In genomic region chr16:35939690-35940089, GRCm38 (mm10) we compare ENCODE assay signal across 8 mouse cellular contexts. TPM values are rescaled to one million over a fixed set of nuclear protein-coding genes. Genes with fewer than 3 reads are reported as not detected.
DNase-seq lines count a peak whose midpoint lies in the region; ATAC-seq and TF ChIP-seq lines count a peak whose summit lies in the region.

No protein-coding gene starts in this region.

- TF ChIP-seq EP300 in heart, adult 2 months (IDR thresholded peaks at IDR 0.05; ENCODE audit: insufficient read depth, low read depth, low read length), result peak; percentile 77; the same call in 1 of the 2 replicates

- peaks cover 7% of the 10 kb centered on the region for H3K4me1 ChIP-seq in embryonic facial prominence, embryonic 13.5 days
- peaks cover 2% of the 10 kb centered on the region; the same call in 1 of the 2 replicates for H3K4me1 ChIP-seq in heart, adult 2 months (ENCODE audit: control insufficient read depth, insufficient read depth, low read length)
- no peaks in the 10 kb centered on the region; the same call in 1 of the 2 replicates for H3K4me1 ChIP-seq in kidney, adult 2 months (ENCODE audit: control insufficient read depth, insufficient read depth, low read length)
- H3K4me1 ChIP-seq in limb, embryonic 11.5 days (ENCODE audit: control insufficient read depth, insufficient read depth, low read length), result no peaks in the 10 kb centered on the region
- H3K4me1 ChIP-seq in midbrain, embryonic 13.5 days (replicated peaks), result peaks cover 11% of the 10 kb centered on the region

- peak overlapping the region; percentile 68 for H3K4me3 ChIP-seq in embryonic facial prominence, embryonic 13.5 days
- peak overlapping the region; percentile 88 for H3K4me3 ChIP-seq in heart, adult 2 months
- H3K4me3 ChIP-seq in kidney, adult 2 months (ENCODE audit: insufficient read depth, low read depth, low read length), result peak overlapping the region; percentile 90
- H3K4me3 ChIP-seq in limb, embryonic 11.5 days (ENCODE audit: low read depth, low read length), result no peak overlapping the region
- H3K4me3 ChIP-seq in midbrain, embryonic 13.5 days (replicated peaks), result no peak overlapping the region

- no peaks in the 10 kb centered on the region for H3K79me2 ChIP-seq in heart, adult 2 months (replicated peaks; ENCODE audit: control insufficient read depth, insufficient read depth, low read length)

- no peak for ATAC-seq in embryonic facial prominence, embryonic 13.5 days (ENCODE audit: insufficient number of reproducible peaks, insufficient read depth, low FRiP score, low TSS enrichment, low read depth)
- no peak for ATAC-seq in limb, embryonic 11.5 days (ENCODE audit: insufficient number of reproducible peaks, low FRiP score, low TSS enrichment, low read depth)
- peak; percentile 45; the same call in 1 of the 2 replicates for ATAC-seq in midbrain, embryonic 13.5 days

- H3K9me3 ChIP-seq in embryonic facial prominence, embryonic 13.5 days, result no peaks in the 10 kb centered on the region
- no peaks in the 10 kb centered on the region for H3K9me3 ChIP-seq in limb, embryonic 11.5 days (ENCODE audit: control insufficient read depth, low read length)
- H3K9me3 ChIP-seq in midbrain, embryonic 13.5 days, result no peaks in the 10 kb centered on the region

- peak; percentile 98 for DNase-seq in 3T3-L1 (ENCODE audit: low read depth, low spot score)
- DNase-seq in adrenal gland, postnatal 36 days, result peak; percentile 87 to 91
- DNase-seq in heart, adult 2 months, result peak; percentile 88 to 89
- peak; percentile 94 for DNase-seq in kidney, adult 2 months
- peak; percentile 80 for DNase-seq in limb, embryonic 11.5 days (ENCODE audit: low spot score)
- peak; percentile 81 to 85 for DNase-seq in spleen, adult 18-20 months

- H3K9ac ChIP-seq in embryonic facial prominence, embryonic 13.5 days, result no peak overlapping the region; the same call in 1 of the 2 replicates
- peak overlapping the region; percentile 83 for H3K9ac ChIP-seq in heart, adult 2 months (ENCODE audit: low read depth, low read length)
- no peak overlapping the region for H3K9ac ChIP-seq in limb, embryonic 11.5 days (ENCODE audit: low read length)
- no peak overlapping the region for H3K9ac ChIP-seq in midbrain, embryonic 13.5 days (replicated peaks)

- WGBS in embryonic facial prominence, embryonic 13.5 days, result 10% methylated on average over 9 of the region's 9 CpGs
- WGBS in heart, adult 2 months, result under 1% methylated on average over 9 of the region's 9 CpGs
- WGBS in kidney, adult 2 months, result 4% methylated on average over 9 of the region's 9 CpGs
- 19% methylated on average over 9 of the region's 9 CpGs for WGBS in limb, embryonic 11.5 days
- WGBS in midbrain, embryonic 13.5 days, result 17% methylated on average over 9 of the region's 9 CpGs

- intact Hi-C loops in heart, adult 2 months (cut with DNase I), result loop anchor here (1.0 to 10.0 kb wide), 3 partner anchors 65 to 175 kb away; partner anchors contain the start of genes Ccdc58, Dirc2 and Fam162a

- H3K36me3 ChIP-seq in embryonic facial prominence, embryonic 13.5 days, result no peaks in the 10 kb centered on the region
- H3K36me3 ChIP-seq in heart, adult 2 months (ENCODE audit: control insufficient read depth, insufficient read depth, low read length), result peaks cover 2% of the 10 kb centered on the region; the same call in 1 of the 2 replicates
- no peaks in the 10 kb centered on the region for H3K36me3 ChIP-seq in kidney, adult 2 months (ENCODE audit: control insufficient read depth, insufficient read depth, low read length)
- H3K36me3 ChIP-seq in limb, embryonic 11.5 days (ENCODE audit: control insufficient read depth, insufficient read depth, low read length), result no peaks in the 10 kb centered on the region
- no peaks in the 10 kb centered on the region for H3K36me3 ChIP-seq in midbrain, embryonic 13.5 days

- TF ChIP-seq POLR2A in heart, adult 2 months (IDR thresholded peaks at IDR 0.05; ENCODE audit: insufficient read depth, low read depth, low read length), result peak; percentile 85
- no peak for TF ChIP-seq POLR2A in kidney, adult 2 months (IDR thresholded peaks at IDR 0.05; ENCODE audit: low read depth, low read length)

- H3K27me3 ChIP-seq in embryonic facial prominence, embryonic 13.5 days, result 0 out of 2 replicates have a peak, but pooled peaks cover 11% of the 10 kb centered on the region
- H3K27me3 ChIP-seq in heart, adult 2 months (ENCODE audit: control insufficient read depth, insufficient read depth, low read length), result no peaks in the 10 kb centered on the region
- H3K27me3 ChIP-seq in kidney, adult 2 months (replicated peaks; ENCODE audit: control insufficient read depth, insufficient read depth, low read length), result no peaks in the 10 kb centered on the region
- no peaks in the 10 kb centered on the region for H3K27me3 ChIP-seq in limb, embryonic 11.5 days (ENCODE audit: control insufficient read depth, insufficient read depth, low read length)
- peaks cover 23% of the 10 kb centered on the region for H3K27me3 ChIP-seq in midbrain, embryonic 13.5 days

- H3K27ac ChIP-seq in embryonic facial prominence, embryonic 13.5 days, result no peak overlapping the region
- H3K27ac ChIP-seq in heart, adult 2 months, result peak overlapping the region; percentile 90
- H3K27ac ChIP-seq in kidney, adult 2 months (ENCODE audit: insufficient read depth, low read depth, low read length), result peak overlapping the region; percentile 78
- H3K27ac ChIP-seq in limb, embryonic 11.5 days (replicated peaks; ENCODE audit: low read depth, low read length), result no peak overlapping the region
- H3K27ac ChIP-seq in midbrain, embryonic 13.5 days, result no peak overlapping the region

- TF ChIP-seq CTCF in heart, adult 2 months (IDR thresholded peaks at IDR 0.05), result peak; percentile 92
- peak; percentile 76 for TF ChIP-seq CTCF in kidney, adult 2 months (conservative IDR thresholded peaks at IDR 0.05; ENCODE audit: insufficient read depth, insufficient read length, low read depth, low read length)

- H3K4me2 ChIP-seq in embryonic facial prominence, embryonic 13.5 days, result peak overlapping the region; percentile 87
- peak overlapping the region; percentile 80 for H3K4me2 ChIP-seq in limb, embryonic 11.5 days (ENCODE audit: low read depth, severe bottlenecking)
- H3K4me2 ChIP-seq in midbrain, embryonic 13.5 days (replicated peaks), result peak overlapping the region; percentile 69; the same call in 1 of the 2 replicates

RNA-seq across cellular contexts. Expression of gene Dtx3l, which starts 0.7 kb away (rescaled TPM):
- 10 to 100 TPM in 1 of 2 experiments, 1 to 10 TPM in 1; 9.1 to 10.9 TPM for total RNA-seq in adrenal gland, postnatal 36 days (2021)
- polyA plus RNA-seq in embryonic facial prominence, embryonic 13.5 days (2015; fragmentation: Nextera tagmentation; extraction: Ambion mirVana), result 2.1 and 3.5 TPM in 2 replicates
- 1 to 10 TPM; 8.6 to 8.9 TPM for total RNA-seq in heart, adult 2 months (2021)
- polyA plus RNA-seq in heart, adult 2 months (2012; rRNA removed), result 5.9 and 8.9 TPM in 2 replicates
- polyA plus RNA-seq in kidney, adult 2 months (2012; rRNA removed), result 4.2 and 5.4 TPM in 2 replicates
- polyA plus RNA-seq in limb, embryonic 11.5 days (2014; fragmentation: Nextera tagmentation; extraction: Ambion mirVana), result 3.1 and 4.1 TPM in 2 replicates
- 1.3 and 1.4 TPM in 2 replicates for polyA plus RNA-seq in midbrain, embryonic 13.5 days (2015; fragmentation: Nextera tagmentation; extraction: Ambion mirVana)

RNA-seq across cellular contexts. Expression of gene Parp9, which starts 1.4 kb away (rescaled TPM):
- total RNA-seq in adrenal gland, postnatal 36 days (2021), result 10 to 100 TPM; 15.0 to 16.2 TPM
- polyA plus RNA-seq in embryonic facial prominence, embryonic 13.5 days (2015; fragmentation: Nextera tagmentation; extraction: Ambion mirVana), result 3.3 and 5.1 TPM in 2 replicates
- total RNA-seq in heart, adult 2 months (2021), result 1 to 10 TPM; 9.3 to 9.8 TPM
- polyA plus RNA-seq in heart, adult 2 months (2012; rRNA removed), result 6.5 and 11.1 TPM in 2 replicates
- polyA plus RNA-seq in kidney, adult 2 months (2012; rRNA removed), result 6.0 and 8.0 TPM in 2 replicates
- 3.7 and 4.2 TPM in 2 replicates for polyA plus RNA-seq in limb, embryonic 11.5 days (2014; fragmentation: Nextera tagmentation; extraction: Ambion mirVana)
- polyA plus RNA-seq in midbrain, embryonic 13.5 days (2015; fragmentation: Nextera tagmentation; extraction: Ambion mirVana), result 1.5 and 1.8 TPM in 2 replicates

RNA-seq across cellular contexts. Expression of gene Kpna1, which starts 38.9 kb away (rescaled TPM):
- 10 to 100 TPM; 70.0 to 85.0 TPM for total RNA-seq in adrenal gland, postnatal 36 days (2021)
- polyA plus RNA-seq in embryonic facial prominence, embryonic 13.5 days (2015; fragmentation: Nextera tagmentation; extraction: Ambion mirVana), result 38.9 and 39.9 TPM in 2 replicates
- 100 to 1,000 TPM; 112 to 128 TPM for total RNA-seq in heart, adult 2 months (2021)
- 18.7 and 40.3 TPM in 2 replicates for polyA plus RNA-seq in heart, adult 2 months (2012; rRNA removed)
- polyA plus RNA-seq in kidney, adult 2 months (2012; rRNA removed), result 6.2 and 7.3 TPM in 2 replicates
- 57.0 and 60.0 TPM in 2 replicates for polyA plus RNA-seq in limb, embryonic 11.5 days (2014; fragmentation: Nextera tagmentation; extraction: Ambion mirVana)
- polyA plus RNA-seq in midbrain, embryonic 13.5 days (2015; fragmentation: Nextera tagmentation; extraction: Ambion mirVana), result 79.8 and 84.1 TPM in 2 replicates

Comparison
In these comparisons a context has a peak if more than half of its experiments do, and no peak if none do; other contexts are left out.
1. H3K27ac ChIP-seq: peak in heart, adult 2 months (single experiment) and kidney, adult 2 months (single experiment); none in embryonic facial prominence, embryonic 13.5 days (single experiment), limb, embryonic 11.5 days (single experiment) and midbrain, embryonic 13.5 days (single experiment).
2. H3K4me3 ChIP-seq: peak in embryonic facial prominence, embryonic 13.5 days (single experiment), heart, adult 2 months (single experiment) and kidney, adult 2 months (single experiment); none in limb, embryonic 11.5 days (single experiment) and midbrain, embryonic 13.5 days (single experiment).
3. Peak in every context shown above with its lines, with median percentiles within 50 percentile points of each other: DNase-seq and H3K4me2 ChIP-seq.